Mouse (Mus musculus): ENCODE results near the gene Ccser1. TPM values are rescaled to one million over a fixed set of nuclear protein-coding genes. Genes with fewer than 3 reads are reported as not detected.

Gene Ccser1
- polyA plus RNA-seq, 1 experiment from 2014 or later = 10.4 TPM

- Histone ChIP-seq H3K27ac (ENCODE audit: low read depth, low read length) (no peak overlapping the region), H3K9me3 (ENCODE audit: control insufficient read depth, low read length) (no peaks in the 10 kb centered on the region), H3K4me2 (replicated peaks; ENCODE audit: low read depth, low read length) (no peak overlapping the region), H3K4me3 (ENCODE audit: low read depth, low read length) (no peak overlapping the region), H3K27me3 (ENCODE audit: control insufficient read depth, insufficient read depth, low read length) (no peaks in the 10 kb centered on the region), H3K9ac (ENCODE audit: low read depth, low read length) (no peak overlapping the region), H3K36me3 (ENCODE audit: control insufficient read depth, insufficient read depth, low read length) (no peaks in the 10 kb centered on the region), H3K4me1 (replicated peaks; ENCODE audit: control insufficient read depth, insufficient read depth, low read length) (no peaks in the 10 kb centered on the region)
- ATAC-seq (ENCODE audit: low FRiP score) (no peak), DNase-seq (ENCODE audit: low spot score) (no peak)
- WGBS = 79% methylated on average over 6 of the region's 6 CpGs
Observed at GRCm38 (mm10) chr6:61296188-61297037, 116.3 kb downstream of the Ccser1 start.

GRCm38 (mm10) chr6:61300441-61300840, 120.3 kb downstream of the Ccser1 start:
- H3K9ac ChIP-seq (ENCODE audit: low read depth, low read length) = no peak overlapping the region
- no peaks in the 10 kb centered on the region for H3K36me3 ChIP-seq (ENCODE audit: control insufficient read depth, insufficient read depth, low read length)
- H3K4me1 ChIP-seq (replicated peaks; ENCODE audit: control insufficient read depth, insufficient read depth, low read length) = no peaks in the 10 kb centered on the region
- ATAC-seq (ENCODE audit: low FRiP score) = no peak
- no peak overlapping the region for H3K4me2 ChIP-seq (replicated peaks; ENCODE audit: low read depth, low read length)
- H3K27ac ChIP-seq (ENCODE audit: low read depth, low read length) = no peak overlapping the region
- DNase-seq (ENCODE audit: low spot score) = no peak
- no peaks in the 10 kb centered on the region for H3K27me3 ChIP-seq (ENCODE audit: control insufficient read depth, insufficient read depth, low read length)
- 87% methylated on average over 4 of the region's 4 CpGs for WGBS
- no peaks in the 10 kb centered on the region for H3K9me3 ChIP-seq (ENCODE audit: control insufficient read depth, low read length)
- H3K4me3 ChIP-seq (ENCODE audit: low read depth, low read length) = no peak overlapping the region

- no peak overlapping the region for H3K4me3 ChIP-seq (ENCODE audit: low read depth, low read length)
- 74% methylated on average over 7 of the region's 7 CpGs for WGBS
- H3K9ac ChIP-seq (ENCODE audit: low read depth, low read length) = no peak overlapping the region
- H3K4me2 ChIP-seq (replicated peaks; ENCODE audit: low read depth, low read length) = no peak overlapping the region
- no peaks in the 10 kb centered on the region for H3K4me1 ChIP-seq (replicated peaks; ENCODE audit: control insufficient read depth, insufficient read depth, low read length)
- no peaks in the 10 kb centered on the region for H3K27me3 ChIP-seq (ENCODE audit: control insufficient read depth, insufficient read depth, low read length)
- ATAC-seq (ENCODE audit: low FRiP score) = 0 out of 2 replicates have a peak, but pooled peaks have one; percentile 38
- no peak overlapping the region for H3K27ac ChIP-seq (ENCODE audit: low read depth, low read length)
- H3K36me3 ChIP-seq (ENCODE audit: control insufficient read depth, insufficient read depth, low read length) = no peaks in the 10 kb centered on the region
- no peaks in the 10 kb centered on the region for H3K9me3 ChIP-seq (ENCODE audit: control insufficient read depth, low read length)
- DNase-seq (ENCODE audit: low spot score) = no peak
Observed at GRCm38 (mm10) chr6:61300975-61301374, 120.9 kb downstream of the Ccser1 start.

- H3K27ac ChIP-seq (ENCODE audit: low read depth, low read length) = no peak overlapping the region
- no peak overlapping the region for H3K4me3 ChIP-seq (ENCODE audit: low read depth, low read length)
- H3K27me3 ChIP-seq (ENCODE audit: control insufficient read depth, insufficient read depth, low read length) = no peaks in the 10 kb centered on the region
- no peak for ATAC-seq (ENCODE audit: low FRiP score)
- no peaks in the 10 kb centered on the region for H3K4me1 ChIP-seq (replicated peaks; ENCODE audit: control insufficient read depth, insufficient read depth, low read length)
- no peaks in the 10 kb centered on the region for H3K9me3 ChIP-seq (ENCODE audit: control insufficient read depth, low read length)
- 35% methylated on average over 2 of the region's 2 CpGs for WGBS
- no peak overlapping the region for H3K9ac ChIP-seq (ENCODE audit: low read depth, low read length)
- peak; percentile 37 for DNase-seq (ENCODE audit: low spot score)
- no peak overlapping the region for H3K4me2 ChIP-seq (replicated peaks; ENCODE audit: low read depth, low read length)
- H3K36me3 ChIP-seq (ENCODE audit: control insufficient read depth, insufficient read depth, low read length) = no peaks in the 10 kb centered on the region
Observed at GRCm38 (mm10) chr6:61301631-61302030, 121.5 kb downstream of the Ccser1 start.

GRCm38 (mm10) chr6:61311324-61312091, 131.4 kb downstream of the Ccser1 start:
- Histone ChIP-seq H3K9me3 (ENCODE audit: control insufficient read depth, low read length) (no peaks in the 10 kb centered on the region), H3K27me3 (ENCODE audit: control insufficient read depth, insufficient read depth, low read length) (no peaks in the 10 kb centered on the region), H3K4me3 (ENCODE audit: low read depth, low read length) (no peak overlapping the region), H3K9ac (ENCODE audit: low read depth, low read length) (no peak overlapping the region), H3K4me1 (replicated peaks; ENCODE audit: control insufficient read depth, insufficient read depth, low read length) (no peaks in the 10 kb centered on the region), H3K36me3 (ENCODE audit: control insufficient read depth, insufficient read depth, low read length) (no peaks in the 10 kb centered on the region), H3K4me2 (replicated peaks; ENCODE audit: low read depth, low read length) (no peak overlapping the region), H3K27ac (ENCODE audit: low read depth, low read length) (no peak overlapping the region)
- WGBS = 83% methylated on average over 18 of the region's 18 CpGs
- no peak for DNase-seq (ENCODE audit: low spot score)
- ATAC-seq (ENCODE audit: low FRiP score) = no peak

GRCm38 (mm10) chr6:61315884-61316601, 135.9 kb downstream of the Ccser1 start:
- H3K4me2 ChIP-seq (replicated peaks; ENCODE audit: low read depth, low read length) = no peak overlapping the region
- peak; percentile 57 for DNase-seq (ENCODE audit: low spot score)
- H3K9ac ChIP-seq (ENCODE audit: low read depth, low read length) = no peak overlapping the region

GRCm38 (mm10) chr6:61320842-61321241, 140.7 kb downstream of the Ccser1 start:
- no peaks in the 10 kb centered on the region for H3K9me3 ChIP-seq (ENCODE audit: control insufficient read depth, low read length)
- H3K4me1 ChIP-seq (replicated peaks; ENCODE audit: control insufficient read depth, insufficient read depth, low read length) = no peaks in the 10 kb centered on the region
- no peaks in the 10 kb centered on the region for H3K27me3 ChIP-seq (ENCODE audit: control insufficient read depth, insufficient read depth, low read length)
- DNase-seq (ENCODE audit: low spot score) = no peak
- WGBS = 82% methylated on average over 4 of the region's 4 CpGs
- no peak for ATAC-seq (ENCODE audit: low FRiP score)
- no peaks in the 10 kb centered on the region for H3K36me3 ChIP-seq (ENCODE audit: control insufficient read depth, insufficient read depth, low read length)
- H3K27ac ChIP-seq (ENCODE audit: low read depth, low read length) = no peak overlapping the region
- H3K4me3 ChIP-seq (ENCODE audit: low read depth, low read length) = no peak overlapping the region
- H3K9ac ChIP-seq (ENCODE audit: low read depth, low read length) = no peak overlapping the region
- H3K4me2 ChIP-seq (replicated peaks; ENCODE audit: low read depth, low read length) = no peak overlapping the region

More at GRCm38 (mm10) chr6:61315884-61316601, 135.9 kb downstream of the Ccser1 start:
- ATAC-seq (ENCODE audit: low FRiP score) = peak; percentile 66; the same call in 1 of the 2 replicates
- WGBS = 28% methylated on average over 6 of the region's 6 CpGs
- Histone ChIP-seq H3K27me3 (ENCODE audit: control insufficient read depth, insufficient read depth, low read length) (no peaks in the 10 kb centered on the region), H3K36me3 (ENCODE audit: control insufficient read depth, insufficient read depth, low read length) (no peaks in the 10 kb centered on the region), H3K4me1 (replicated peaks; ENCODE audit: control insufficient read depth, insufficient read depth, low read length) (no peaks in the 10 kb centered on the region), H3K4me3 (ENCODE audit: low read depth, low read length) (no peak overlapping the region), H3K27ac (ENCODE audit: low read depth, low read length) (no peak overlapping the region), H3K9me3 (ENCODE audit: control insufficient read depth, low read length) (no peaks in the 10 kb centered on the region)

GRCm38 (mm10) chr6:61322328-61322727, 142.2 kb downstream of the Ccser1 start:
- Histone ChIP-seq H3K27me3 (ENCODE audit: control insufficient read depth, insufficient read depth, low read length) (no peaks in the 10 kb centered on the region), H3K4me2 (replicated peaks; ENCODE audit: low read depth, low read length) (no peak overlapping the region), H3K4me1 (replicated peaks; ENCODE audit: control insufficient read depth, insufficient read depth, low read length) (no peaks in the 10 kb centered on the region), H3K9me3 (ENCODE audit: control insufficient read depth, low read length) (no peaks in the 10 kb centered on the region), H3K36me3 (ENCODE audit: control insufficient read depth, insufficient read depth, low read length) (no peaks in the 10 kb centered on the region), H3K27ac (ENCODE audit: low read depth, low read length) (no peak overlapping the region), H3K9ac (ENCODE audit: low read depth, low read length) (no peak overlapping the region), H3K4me3 (ENCODE audit: low read depth, low read length) (no peak overlapping the region)
- WGBS = 80% methylated on average over 6 of the region's 6 CpGs
- ATAC-seq (ENCODE audit: low FRiP score) = no peak
- DNase-seq (ENCODE audit: low spot score) = no peak

Measured in hindbrain, embryonic 11.5 days (tissue).